Mouse (Mus musculus) liver, adult 2 months (tissue): Measurements from ENCODE around the gene Lpgat1.

Source experiments
- CTCF ChIP-seq: fragments of 200-500 bp; IDR thresholded peaks from 2 replicates; pipeline ENCODE4 v1.5.1; 2011; ENCODE audit warnings: low read depth, low read length, control low read depth
- POLR2A ChIP-seq: fragments of 200-500 bp; IDR thresholded peaks from 2 replicates; pipeline ENCODE4 v1.6.1; 2011; ENCODE audit warnings: low read length, control low read depth; ENCODE audit not compliant: insufficient read depth; ENCODE audit errors: extremely low read depth

- no peak for TF ChIP-seq CTCF
- TF ChIP-seq POLR2A, result no peak
Observed at GRCm38 (mm10) chr1:191709811-191710210, 7.8 kb upstream of the Lpgat1 start.
